Mouse (Mus musculus) neural tube, embryonic 13.5 days (tissue): ENCODE data around the gene Arfgap3. TPM values are rescaled to one million over a fixed set of nuclear protein-coding genes. Genes with fewer than 3 reads are reported as not detected.
"Not testable (repeated sequence)": the region's sequence is repeated elsewhere in the genome, so short reads cannot be mapped to it uniquely, and the experiment has no call there.

Experiments
- ATAC-seq: fragments of 200-750 bp; cut with Nextera tagmentation; 2 replicates; pipeline ENCODE4 v1.8.0; 2017; ENCODE audit warnings: low read depth, mild to moderate bottlenecking, moderate TSS enrichment, moderate library complexity
- H3K27ac ChIP-seq: fragments of 300-500 bp; sonication (generic); replicated peaks from 2 replicates; pipeline ENCODE4 v1.5.1; 2015; ENCODE audit warnings: moderate library complexity, mild to moderate bottlenecking, inconsistent platforms
- H3K27me3 ChIP-seq: fragments of 300-500 bp; sonication (generic); 2 replicates; pipeline ENCODE4 v1.6.1; 2015; ENCODE audit warnings: mild to moderate bottlenecking, inconsistent platforms
- H3K36me3 ChIP-seq: fragments of 300-500 bp; sonication (generic); 2 replicates; pipeline ENCODE4 v1.6.1; 2015; ENCODE audit warnings: mild to moderate bottlenecking, inconsistent platforms
- H3K4me1 ChIP-seq: fragments of 300-500 bp; sonication (generic); replicated peaks from 2 replicates; pipeline ENCODE4 v1.6.1; 2015; ENCODE audit warnings: inconsistent platforms
- H3K4me2 ChIP-seq: fragments of 300-500 bp; sonication (generic); 2 replicates; pipeline ENCODE4 v1.6.1; 2015; ENCODE audit warnings: inconsistent platforms, mild to moderate bottlenecking, moderate library complexity
- H3K4me3 ChIP-seq: fragments of 300-500 bp; sonication (generic); 2 replicates; pipeline ENCODE4 v1.5.1; 2015; ENCODE audit warnings: mild to moderate bottlenecking, inconsistent platforms
- H3K9ac ChIP-seq: fragments of 300-500 bp; sonication (generic); 2 replicates; pipeline ENCODE4 v1.6.1; 2015; ENCODE audit warnings: moderate library complexity, mild to moderate bottlenecking, inconsistent platforms
- H3K9me3 ChIP-seq: fragments of 300-500 bp; sonication (generic); 2 replicates; pipeline ENCODE4 v1.6.1; 2016; ENCODE audit warnings: inconsistent platforms
- WGBS: fragments of 180-500 bp; shearing (Covaris S2); methylation state at CpG from one replicate; pipeline ENCODE4 v1.1.7; 2015; 5-methylcytosine and 5-hydroxymethylcytosine counted together
- polyA plus RNA-seq: library from polyadenylated mRNA; unstranded; fragments of >200 nt; fragmentation: Nextera tagmentation; extraction: Ambion mirVana; gene quantifications from 2 replicates; pipeline ENCODE4 v1.2.1, GENCODE M21; 2015

Gene Arfgap3
- polyA plus RNA-seq: 39.6 and 43.5 TPM in 2 replicates

- ATAC-seq: peak; percentile 87
- Histone ChIP-seq H3K27me3 (no peaks in the 10 kb centered on the region), H3K4me3 (peak within 1 kb of the TSS; percentile 87), H3K4me1 (peaks cover 19% of the 10 kb centered on the region), H3K36me3 (0 out of 2 replicates have a peak, but pooled peaks cover 6% of the 10 kb centered on the region), H3K9me3 (no peaks in the 10 kb centered on the region), H3K27ac (peak within 1 kb of the TSS; percentile 67), H3K4me2 (peak within 1 kb of the TSS; percentile 73), H3K9ac (peak within 1 kb of the TSS; percentile 95)
- under 1% methylated on average over 58 of the region's 60 CpGs for WGBS
Observed at GRCm38 (mm10) chr15:83349954-83350711, at the start of gene Arfgap3. Gene Arfgap3 (minus strand): TSS chr15:83350247.

- no peak overlapping the region for H3K4me2 ChIP-seq
- ATAC-seq: no peak
- H3K27me3 ChIP-seq: no peaks in the 10 kb centered on the region
- H3K36me3 ChIP-seq: 0 out of 2 replicates have a peak, but pooled peaks cover 8% of the 10 kb centered on the region
- no peak overlapping the region for H3K27ac ChIP-seq
- no peaks in the 10 kb centered on the region for H3K4me1 ChIP-seq
- WGBS: 90% methylated on average over 2 of the region's 2 CpGs
- H3K9me3 ChIP-seq: no peaks in the 10 kb centered on the region
- no peak overlapping the region for H3K9ac ChIP-seq
- H3K4me3 ChIP-seq: no peak overlapping the region
Observed at GRCm38 (mm10) chr15:83392722-83393121, 42.7 kb upstream of the Arfgap3 start.

GRCm38 (mm10) chr15:83387911-83388310, 37.9 kb upstream of the Arfgap3 start:
- no peak overlapping the region for H3K4me3 ChIP-seq
- H3K4me1 ChIP-seq: no peaks in the 10 kb centered on the region
- H3K27ac ChIP-seq: no peak overlapping the region
- H3K4me2 ChIP-seq: no peak overlapping the region
- no peak for ATAC-seq
- H3K36me3 ChIP-seq: 0 out of 2 replicates have a peak, but pooled peaks cover 18% of the 10 kb centered on the region
- no peaks in the 10 kb centered on the region for H3K27me3 ChIP-seq
- H3K9ac ChIP-seq: no peak overlapping the region
- no peaks in the 10 kb centered on the region for H3K9me3 ChIP-seq
- 94% methylated on average over 2 of the region's 2 CpGs for WGBS

- 97% methylated on average over 2 of the region's 2 CpGs for WGBS
- ATAC-seq: no peak
- Histone ChIP-seq H3K4me2 (no peak overlapping the region), H3K9me3 (no peaks in the 10 kb centered on the region), H3K36me3 (peaks cover 34% of the 10 kb centered on the region), H3K4me3 (no peak overlapping the region), H3K4me1 (no peaks in the 10 kb centered on the region), H3K9ac (no peak overlapping the region), H3K27me3 (no peaks in the 10 kb centered on the region), H3K27ac (no peak overlapping the region)
Observed at GRCm38 (mm10) chr15:83383633-83384032, 33.6 kb upstream of the Arfgap3 start.

GRCm38 (mm10) chr15:83383136-83383535, 33.1 kb upstream of the Arfgap3 start:
- no peak overlapping the region for H3K4me2 ChIP-seq
- no peak overlapping the region for H3K27ac ChIP-seq
- H3K9ac ChIP-seq: no peak overlapping the region
- ATAC-seq: no peak
- WGBS: 94% methylated on average over 5 of the region's 5 CpGs
- H3K4me1 ChIP-seq: no peaks in the 10 kb centered on the region
- no peaks in the 10 kb centered on the region for H3K27me3 ChIP-seq
- no peak overlapping the region for H3K4me3 ChIP-seq
- H3K9me3 ChIP-seq: no peaks in the 10 kb centered on the region
- peaks cover 34% of the 10 kb centered on the region for H3K36me3 ChIP-seq

GRCm38 (mm10) chr15:83382467-83382866, 32.4 kb upstream of the Arfgap3 start:
- no peak for ATAC-seq
- Histone ChIP-seq H3K9ac (no peak overlapping the region), H3K4me3 (no peak overlapping the region), H3K4me1 (no peaks in the 10 kb centered on the region), H3K4me2 (no peak overlapping the region), H3K9me3 (no peaks in the 10 kb centered on the region), H3K27me3 (no peaks in the 10 kb centered on the region), H3K27ac (no peak overlapping the region), H3K36me3 (peaks cover 32% of the 10 kb centered on the region)
- WGBS: 95% methylated on average over 4 of the region's 4 CpGs

- H3K27me3 ChIP-seq: no peaks in the 10 kb centered on the region
- no peak overlapping the region for H3K27ac ChIP-seq
- no peaks in the 10 kb centered on the region for H3K9me3 ChIP-seq
- ATAC-seq: no peak
- no peak overlapping the region for H3K9ac ChIP-seq
- H3K4me2 ChIP-seq: no peak overlapping the region
- 88% methylated on average over 4 of the region's 4 CpGs for WGBS
- peaks cover 24% of the 10 kb centered on the region; the same call in 1 of the 2 replicates for H3K36me3 ChIP-seq
- no peaks in the 10 kb centered on the region for H3K4me1 ChIP-seq
- H3K4me3 ChIP-seq: no peak overlapping the region
Observed at GRCm38 (mm10) chr15:83377153-83377552, 27.1 kb upstream of the Arfgap3 start.

- Histone ChIP-seq H3K36me3 (peaks cover 17% of the 10 kb centered on the region; the same call in 1 of the 2 replicates), H3K9me3 (no peaks in the 10 kb centered on the region), H3K9ac (no peak overlapping the region), H3K27ac (no peak overlapping the region), H3K4me3 (no peak overlapping the region), H3K4me1 (no peaks in the 10 kb centered on the region), H3K4me2 (no peak overlapping the region), H3K27me3 (no peaks in the 10 kb centered on the region)
- ATAC-seq: no peak
- WGBS: 64% methylated on average over 4 of the region's 4 CpGs
Observed at GRCm38 (mm10) chr15:83375136-83375535, 25.1 kb upstream of the Arfgap3 start.

- ATAC-seq: no peak
- Histone ChIP-seq H3K9ac (no peak overlapping the region), H3K36me3 (peaks cover 17% of the 10 kb centered on the region; the same call in 1 of the 2 replicates), H3K27ac (no peak overlapping the region), H3K4me3 (no peak overlapping the region), H3K4me2 (no peak overlapping the region), H3K27me3 (no peaks in the 10 kb centered on the region), H3K4me1 (no peaks in the 10 kb centered on the region), H3K9me3 (no peaks in the 10 kb centered on the region)
Observed at GRCm38 (mm10) chr15:83374076-83374475, 24.0 kb upstream of the Arfgap3 start.

- H3K36me3 ChIP-seq, H3K4me1 ChIP-seq, H3K9me3 ChIP-seq, H3K4me3 ChIP-seq, H3K27ac ChIP-seq, H3K27me3 ChIP-seq, H3K9ac ChIP-seq, H3K4me2 ChIP-seq, ATAC-seq: not testable (repeated sequence)
- WGBS: 83% methylated on average over 4 of the region's 4 CpGs
Observed at GRCm38 (mm10) chr15:83368702-83369101, 18.7 kb upstream of the Arfgap3 start.

GRCm38 (mm10) chr15:83368261-83368660, 18.2 kb upstream of the Arfgap3 start:
- Histone ChIP-seq H3K27ac (no peak overlapping the region), H3K36me3 (no peaks in the 10 kb centered on the region), H3K9ac (no peak overlapping the region), H3K27me3 (peaks cover 8% of the 10 kb centered on the region), H3K4me3 (no peak overlapping the region), H3K4me2 (no peak overlapping the region), H3K9me3 (no peaks in the 10 kb centered on the region), H3K4me1 (peaks cover 7% of the 10 kb centered on the region)
- 96% methylated on average over 2 of the region's 2 CpGs for WGBS
- no peak for ATAC-seq

GRCm38 (mm10) chr15:83366933-83367552, 17.0 kb upstream of the Arfgap3 start:
- no peaks in the 10 kb centered on the region for H3K36me3 ChIP-seq
- peak overlapping the region; percentile 59 for H3K4me2 ChIP-seq
- no peak overlapping the region for H3K27ac ChIP-seq
- peaks cover 7% of the 10 kb centered on the region for H3K4me1 ChIP-seq
- peaks cover 8% of the 10 kb centered on the region for H3K27me3 ChIP-seq
- H3K9me3 ChIP-seq: no peaks in the 10 kb centered on the region
- ATAC-seq: peak; percentile 92
- no peak overlapping the region for H3K9ac ChIP-seq
- WGBS: 22% methylated on average over 56 of the region's 58 CpGs
- peak overlapping the region; percentile 39 for H3K4me3 ChIP-seq
